Mouse (Mus musculus) cerebellum, adult 2 months (tissue): ENCODE results near the gene Rufy2. TPM values are rescaled to one million over a fixed set of nuclear protein-coding genes. Genes with fewer than 3 reads are reported as not detected.

Source experiments
- DNase-seq, 2 experiments: peaks; one replicate each; pipeline ENCODE4 v3.0.0; 2021
- H3K27ac ChIP-seq: fragments of 200-500 bp; 2 replicates; pipeline ENCODE4 v1.5.1; 2012; ENCODE audit warnings: low read length, control low read depth, inconsistent platforms; ENCODE audit not compliant: insufficient read depth
- H3K27me3 ChIP-seq: fragments of 200-500 bp; 2 replicates; pipeline ENCODE4 v1.6.1; 2012; ENCODE audit warnings: inconsistent platforms, mild to moderate bottlenecking, low read length, moderate library complexity; ENCODE audit not compliant: control insufficient read depth, insufficient read depth
- H3K4me1 ChIP-seq: fragments of 200-500 bp; 2 replicates; pipeline ENCODE4 v1.6.1; 2011; ENCODE audit warnings: low read length; ENCODE audit not compliant: control insufficient read depth, insufficient read depth
- H3K4me3 ChIP-seq: fragments of 200-500 bp; replicated peaks from 2 replicates; pipeline ENCODE3; 2011; ENCODE audit warnings: mild to moderate bottlenecking, low read depth, low read length, control low read depth; ENCODE audit not compliant: insufficient read depth
- CTCF ChIP-seq: fragments of 200-500 bp; IDR thresholded peaks from 2 replicates; pipeline ENCODE4 v1.5.1; 2011; ENCODE audit warnings: low read depth, mild to moderate bottlenecking, control low read depth, low read length, moderate library complexity, borderline replicate concordance; ENCODE audit not compliant: insufficient read depth
- POLR2A ChIP-seq: fragments of 200-500 bp; IDR thresholded peaks from 2 replicates; pipeline ENCODE4 v1.6.1; 2011; ENCODE audit warnings: low read length, control low read depth, borderline replicate concordance; ENCODE audit not compliant: insufficient read depth
- WGBS: fragments of 180-500 bp; shearing (Covaris S2); methylation state at CpG from one replicate; pipeline ENCODE4 v1.1.7; 2018; 5-methylcytosine and 5-hydroxymethylcytosine counted together
- polyA plus RNA-seq: library from polyadenylated mRNA; depleted of rRNA; stranded (reverse); fragments of >200 nt; gene quantifications from 2 replicates; pipeline ENCODE4 v1.2.3, GENCODE M21; 2012

Rufy2 gene
- polyA plus RNA-seq, 1 experiment = 68.4 TPM

GRCm38 (mm10) chr10:63056966-63057750 lies 77.1 kb downstream of the Rufy2 start:
- 46% methylated on average over 24 of the region's 24 CpGs for WGBS
- TF ChIP-seq POLR2A (no peak), CTCF (no peak)
- DNase-seq = no peak

DNA sequence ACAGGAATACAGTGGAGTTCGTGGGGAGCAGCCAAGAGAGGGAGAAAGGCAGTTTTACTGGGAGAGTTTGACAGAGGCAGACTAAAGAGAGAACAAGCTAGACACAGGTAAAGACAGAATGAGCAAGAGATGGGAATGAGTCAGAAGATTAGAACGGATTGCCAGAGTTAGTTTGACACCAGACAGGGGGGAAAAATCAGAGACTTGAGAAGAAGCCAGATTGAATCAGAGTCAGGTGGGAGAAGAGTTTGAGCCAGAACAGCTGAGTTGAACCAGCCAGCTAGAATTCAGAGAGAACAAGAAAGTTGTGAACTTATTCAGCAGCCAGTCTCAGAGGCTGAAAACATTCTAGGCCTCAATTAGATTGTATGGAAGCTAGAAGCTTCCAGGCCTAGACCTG lies 79.8 kb downstream of the Rufy2 start, which contains the start of gene Pbld1:
TSS of gene Pbld1 (plus strand) at position 301 of the 400 bp plus-strand sequence.
- no peak for DNase-seq
- no peaks in the 10 kb centered on the region for H3K27me3 ChIP-seq
- no peak within 1 kb of the TSS for H3K4me3 ChIP-seq
- H3K27ac ChIP-seq = no peak within 1 kb of the TSS
- H3K4me1 ChIP-seq = no peaks in the 10 kb centered on the region
- no peak for TF ChIP-seq POLR2A
- TF ChIP-seq CTCF = no peak
- WGBS = 69% methylated on average over 2 of the region's 2 CpGs

More at GRCm38 (mm10) chr10:63056966-63057750, 77.1 kb downstream of the Rufy2 start:
- H3K27me3 ChIP-seq = no peaks in the 10 kb centered on the region
- H3K27ac ChIP-seq = no peak overlapping the region
- no peak overlapping the region for H3K4me3 ChIP-seq
- no peaks in the 10 kb centered on the region for H3K4me1 ChIP-seq

- no peaks in the 10 kb centered on the region for H3K4me1 ChIP-seq
- H3K4me3 ChIP-seq = no peak overlapping the region
- no peaks in the 10 kb centered on the region for H3K27me3 ChIP-seq
- WGBS = 68% methylated on average over 11 of the region's 11 CpGs
- DNase-seq = no peak
- H3K27ac ChIP-seq = no peak overlapping the region
- TF ChIP-seq POLR2A (no peak), CTCF (no peak)
These were observed 80.4 kb downstream of the Rufy2 start for GRCm38 (mm10) chr10:63060406-63060805.

DNA sequence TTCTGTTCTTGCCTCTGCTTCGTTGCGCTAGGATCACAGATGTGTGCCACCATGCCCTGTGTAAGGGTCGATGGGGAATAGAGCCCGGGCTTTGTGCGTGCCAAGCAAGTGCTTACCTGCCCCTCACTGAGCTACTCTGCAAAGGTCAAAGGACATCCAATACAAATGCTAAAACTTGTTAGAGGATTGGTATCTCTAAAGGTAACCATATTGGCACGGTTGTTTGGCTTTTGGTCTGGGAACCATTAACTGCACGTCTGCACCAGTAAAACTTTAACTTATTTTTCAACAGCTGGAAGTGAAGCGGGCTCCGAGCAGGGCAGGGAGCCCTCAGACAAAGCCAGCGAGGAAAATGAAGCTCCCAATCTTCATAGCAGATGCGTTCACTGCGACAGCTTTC lies 81.2 kb downstream of the Rufy2 start:
- Histone ChIP-seq H3K27me3 (no peaks in the 10 kb centered on the region), H3K4me1 (no peaks in the 10 kb centered on the region), H3K4me3 (no peak overlapping the region), H3K27ac (no peak overlapping the region)
- WGBS = 76% methylated on average over 12 of the region's 12 CpGs
- no peak for TF ChIP-seq CTCF
- TF ChIP-seq POLR2A = no peak
- DNase-seq = no peak

DNA sequence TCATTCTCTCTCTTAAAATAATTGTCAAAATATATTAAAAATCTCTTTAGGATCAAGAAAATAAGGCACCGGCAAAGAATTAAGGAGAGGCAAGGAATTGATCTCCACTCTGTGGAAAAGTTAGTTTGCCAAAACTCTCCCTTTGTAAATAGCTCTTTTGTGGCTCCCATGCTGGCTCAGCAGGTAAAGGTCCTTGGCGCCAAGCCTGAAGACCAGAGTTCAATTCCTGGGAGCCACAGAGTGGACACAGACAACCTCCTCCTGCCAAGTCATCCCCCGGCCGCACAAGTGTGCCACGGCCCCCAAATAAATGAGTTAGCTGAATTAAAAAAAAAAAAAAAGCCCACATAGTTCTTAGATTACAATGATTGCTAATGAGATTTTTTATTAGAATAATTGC lies 82.7 kb downstream of the Rufy2 start:
- no peak for TF ChIP-seq POLR2A
- TF ChIP-seq CTCF = no peak
- no peaks in the 10 kb centered on the region for H3K27me3 ChIP-seq
- no peak overlapping the region for H3K27ac ChIP-seq
- 85% methylated on average over 5 of the region's 5 CpGs for WGBS
- no peak overlapping the region for H3K4me3 ChIP-seq
- no peaks in the 10 kb centered on the region for H3K4me1 ChIP-seq
- DNase-seq = no peak

GRCm38 (mm10) chr10:63063365-63063764 lies 83.3 kb downstream of the Rufy2 start:
- WGBS = 66% methylated on average over 7 of the region's 7 CpGs
- Histone ChIP-seq H3K27ac (no peak overlapping the region), H3K4me3 (no peak overlapping the region), H3K27me3 (no peaks in the 10 kb centered on the region), H3K4me1 (no peaks in the 10 kb centered on the region)
- no peak for DNase-seq
- TF ChIP-seq CTCF (no peak), POLR2A (no peak)

DNA sequence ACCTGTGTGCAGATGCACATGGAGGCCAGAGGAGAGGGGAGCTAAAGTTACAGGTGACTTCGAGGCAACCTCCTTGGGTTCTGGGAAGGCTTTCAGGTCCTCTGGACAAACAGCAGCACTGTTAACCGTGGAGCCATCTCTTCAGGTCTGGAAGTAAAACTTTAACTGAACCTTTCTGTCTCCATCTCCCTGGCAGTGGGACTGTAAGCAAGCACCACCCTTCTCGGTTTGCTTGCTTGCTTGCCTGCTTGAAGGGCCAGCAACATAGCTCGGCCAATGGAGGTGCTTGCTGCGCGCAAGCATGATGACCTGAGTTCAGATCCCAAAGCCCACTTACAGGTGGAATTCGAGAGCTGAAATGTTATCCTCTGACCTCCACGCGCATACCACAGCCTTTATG lies 84.5 kb downstream of the Rufy2 start:
- DNase-seq = no peak
- TF ChIP-seq POLR2A = no peak
- TF ChIP-seq CTCF = no peak
- Histone ChIP-seq H3K27ac (no peak overlapping the region), H3K4me1 (no peaks in the 10 kb centered on the region), H3K4me3 (no peak overlapping the region), H3K27me3 (no peaks in the 10 kb centered on the region)
- WGBS = 90% methylated on average over 9 of the region's 9 CpGs

DNA sequence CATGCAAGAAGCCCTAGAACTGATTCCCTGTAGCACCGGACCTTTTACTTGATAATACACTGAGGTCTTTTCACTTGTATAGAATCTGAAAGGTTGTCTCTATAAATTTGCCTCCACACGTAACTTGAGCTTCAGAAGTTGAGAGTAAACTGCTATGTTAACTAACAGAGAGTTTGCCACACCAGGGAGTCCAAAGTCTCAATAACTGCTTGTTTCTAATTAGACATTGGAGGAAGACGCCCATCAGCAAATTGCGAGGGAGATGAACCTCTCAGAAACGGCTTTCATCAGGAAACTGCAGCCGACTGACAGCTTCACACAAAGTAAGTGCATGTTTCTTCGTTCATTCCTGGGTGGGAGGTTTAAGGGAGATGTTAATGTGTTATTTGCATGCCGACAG lies 85.5 kb downstream of the Rufy2 start:
- Histone ChIP-seq H3K27ac (no peak overlapping the region), H3K4me1 (no peaks in the 10 kb centered on the region), H3K27me3 (no peaks in the 10 kb centered on the region), H3K4me3 (no peak overlapping the region)
- 61% methylated on average over 8 of the region's 8 CpGs for WGBS
- no peak for TF ChIP-seq POLR2A
- TF ChIP-seq CTCF = no peak
- no peak for DNase-seq
